Mouse (Mus musculus): Measurements from ENCODE around the gene Lmod3. TPM values are rescaled to one million over a fixed set of nuclear protein-coding genes. Genes with fewer than 3 reads are reported as not detected.

Lmod3 gene
- total and polyA plus RNA-seq, 2 experiments from 2014 or later = not detected

GRCm38 (mm10) chr6:97204952-97205351 is 47.6 kb downstream of the Lmod3 start:
- Histone ChIP-seq H3K9ac (replicated peaks; ENCODE audit: low read length, poor library complexity, severe bottlenecking) (peak overlapping the region; percentile 66), H3K4me2 (ENCODE audit: low read depth, low read length, poor library complexity, severe bottlenecking) (peak overlapping the region; percentile 67), H3K4me1 (ENCODE audit: insufficient read depth, low read length) (no peaks in the 10 kb centered on the region), H3K27ac (ENCODE audit: low read depth, low read length) (peak overlapping the region; percentile 62), H3K36me3 (ENCODE audit: insufficient read depth, low read length) (0 out of 2 replicates have a peak, but pooled peaks cover 2% of the 10 kb centered on the region), H3K9me3 (ENCODE audit: low read length) (no peaks in the 10 kb centered on the region), H3K27me3 (ENCODE audit: insufficient read depth, low read length) (no peaks in the 10 kb centered on the region), H3K4me3 (ENCODE audit: low read depth, low read length) (peak overlapping the region; percentile 56)
- DNase-seq (ENCODE audit: low spot score) = no peak
- WGBS = under 1% methylated on average over 15 of the region's 16 CpGs
- ATAC-seq (ENCODE audit: low FRiP score) = peak; percentile 45
- TF ChIP-seq CTCF (IDR thresholded peaks at IDR 0.05) = no peak

- Histone ChIP-seq H3K9ac (replicated peaks; ENCODE audit: low read length, poor library complexity, severe bottlenecking) (no peak overlapping the region), H3K27me3 (ENCODE audit: insufficient read depth, low read length) (no peaks in the 10 kb centered on the region), H3K36me3 (ENCODE audit: insufficient read depth, low read length) (0 out of 2 replicates have a peak, but pooled peaks cover 2% of the 10 kb centered on the region), H3K27ac (ENCODE audit: low read depth, low read length) (no peak overlapping the region), H3K9me3 (ENCODE audit: low read length) (no peaks in the 10 kb centered on the region), H3K4me1 (ENCODE audit: insufficient read depth, low read length) (no peaks in the 10 kb centered on the region), H3K4me3 (ENCODE audit: low read depth, low read length) (peak overlapping the region; percentile 56), H3K4me2 (ENCODE audit: low read depth, low read length, poor library complexity, severe bottlenecking) (peak overlapping the region; percentile 67)
- ATAC-seq (ENCODE audit: low FRiP score) (no peak), DNase-seq (ENCODE audit: low spot score) (no peak)
- TF ChIP-seq CTCF (IDR thresholded peaks at IDR 0.05) = no peak
- WGBS = 16% methylated on average over 9 of the region's 9 CpGs
These were observed 48.2 kb downstream of the Lmod3 start for GRCm38 (mm10) chr6:97204252-97204869.

DNA sequence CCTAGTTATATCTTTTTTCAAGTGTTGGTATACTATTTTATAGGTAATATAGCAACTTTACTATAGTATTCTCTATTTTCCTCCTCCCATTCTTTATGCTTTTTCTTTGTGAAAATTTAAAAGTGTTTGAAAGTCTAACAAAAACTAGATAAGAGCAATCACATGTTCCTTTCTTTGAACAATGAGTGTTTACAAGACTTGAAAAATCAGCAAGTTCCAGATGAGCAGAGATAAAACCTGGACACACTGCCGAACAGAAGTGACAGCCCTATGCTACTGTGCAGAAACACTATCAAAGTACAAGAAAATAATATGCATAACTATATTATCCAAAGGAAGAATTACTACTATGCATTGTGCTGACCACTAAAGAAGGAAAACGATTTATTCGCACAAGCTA is 50.1 kb downstream of the Lmod3 start:
- Histone ChIP-seq H3K4me2 (ENCODE audit: low read depth, low read length, poor library complexity, severe bottlenecking) (no peak overlapping the region), H3K27ac (ENCODE audit: low read depth, low read length) (no peak overlapping the region), H3K9ac (replicated peaks; ENCODE audit: low read length, poor library complexity, severe bottlenecking) (no peak overlapping the region), H3K36me3 (ENCODE audit: insufficient read depth, low read length) (peaks cover 6% of the 10 kb centered on the region; the same call in 1 of the 2 replicates), H3K4me1 (ENCODE audit: insufficient read depth, low read length) (no peaks in the 10 kb centered on the region), H3K4me3 (ENCODE audit: low read depth, low read length) (no peak overlapping the region), H3K9me3 (ENCODE audit: low read length) (no peaks in the 10 kb centered on the region), H3K27me3 (ENCODE audit: insufficient read depth, low read length) (no peaks in the 10 kb centered on the region)
- DNase-seq (ENCODE audit: low spot score) (no peak), ATAC-seq (ENCODE audit: low FRiP score) (no peak)
- TF ChIP-seq CTCF (IDR thresholded peaks at IDR 0.05) = no peak
- WGBS = 91% methylated on average over 3 of the region's 3 CpGs

DNA sequence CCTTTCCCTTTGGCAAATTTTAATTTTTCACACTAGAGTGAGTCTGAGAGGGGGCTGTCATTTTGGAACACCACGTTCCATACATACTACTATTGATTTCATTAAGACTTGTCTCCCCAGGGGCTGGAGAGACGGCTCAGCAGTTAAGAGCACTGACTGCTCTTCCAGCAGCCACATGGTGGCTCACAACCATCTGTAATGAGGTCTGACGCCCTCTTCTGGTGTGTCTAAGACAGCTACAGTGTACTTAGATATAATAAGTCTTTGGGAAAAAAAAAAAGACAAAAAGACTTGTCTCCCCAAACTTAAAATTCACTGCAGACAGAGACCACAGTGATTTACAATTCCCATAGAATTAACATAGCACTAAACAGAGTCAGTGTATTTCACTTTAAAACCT is 52.1 kb downstream of the Lmod3 start:
- ATAC-seq (ENCODE audit: low FRiP score) (no peak), DNase-seq (ENCODE audit: low spot score) (no peak)
- 54% methylated on average over 3 of the region's 3 CpGs for WGBS
- Histone ChIP-seq H3K4me2 (ENCODE audit: low read depth, low read length, poor library complexity, severe bottlenecking) (no peak overlapping the region), H3K27ac (ENCODE audit: low read depth, low read length) (no peak overlapping the region), H3K36me3 (ENCODE audit: insufficient read depth, low read length) (peaks cover 15% of the 10 kb centered on the region; the same call in 1 of the 2 replicates), H3K9ac (replicated peaks; ENCODE audit: low read length, poor library complexity, severe bottlenecking) (no peak overlapping the region), H3K4me1 (ENCODE audit: insufficient read depth, low read length) (no peaks in the 10 kb centered on the region), H3K4me3 (ENCODE audit: low read depth, low read length) (no peak overlapping the region), H3K9me3 (ENCODE audit: low read length) (no peaks in the 10 kb centered on the region), H3K27me3 (ENCODE audit: insufficient read depth, low read length) (no peaks in the 10 kb centered on the region)
- peak; percentile 51 for TF ChIP-seq CTCF (IDR thresholded peaks at IDR 0.05)

Other genes starting within 250 kb of the Lmod3 start
- 4.0 and 5.7 TPM in 2 replicates for gene Fam19a4, start 192.3 kb downstream of the Lmod3 start, total RNA-seq (2014; rRNA removed)
- 4.6 and 4.8 TPM in 2 replicates for gene Fam19a4, start 192.3 kb downstream of the Lmod3 start, polyA plus RNA-seq (2015; fragmentation: Nextera tagmentation; extraction: Ambion mirVana)
- gene Eogt, start 103.6 kb downstream of the Lmod3 start, total RNA-seq (2014; rRNA removed) = 25.2 and 25.8 TPM in 2 replicates
- gene Eogt, start 103.6 kb downstream of the Lmod3 start, polyA plus RNA-seq (2015; fragmentation: Nextera tagmentation; extraction: Ambion mirVana) = 9.9 and 11.7 TPM in 2 replicates
- 23.4 and 26.2 TPM in 2 replicates for gene Tmf1, start 73.6 kb downstream of the Lmod3 start, total RNA-seq (2014; rRNA removed)
- gene Tmf1, start 73.6 kb downstream of the Lmod3 start, polyA plus RNA-seq (2015; fragmentation: Nextera tagmentation; extraction: Ambion mirVana) = 44.1 and 51.4 TPM in 2 replicates
- 54.5 and 68.1 TPM in 2 replicates for gene Uba3, start 47.1 kb downstream of the Lmod3 start, total RNA-seq (2014; rRNA removed)
- 63.9 and 68.1 TPM in 2 replicates for gene Uba3, start 47.1 kb downstream of the Lmod3 start, polyA plus RNA-seq (2015; fragmentation: Nextera tagmentation; extraction: Ambion mirVana)
- gene Arl6ip5, start 42.1 kb downstream of the Lmod3 start, total RNA-seq (2014; rRNA removed) = 115 and 118 TPM in 2 replicates
- gene Arl6ip5, start 42.1 kb downstream of the Lmod3 start, polyA plus RNA-seq (2015; fragmentation: Nextera tagmentation; extraction: Ambion mirVana) = 151 and 153 TPM in 2 replicates